32 mouse cellular contexts compared by ENCODE assay signal in genomic region chr2:72132222-72132621, GRCm38 (mm10).
"Had no signal": no experiment of that assay in that cellular context is flagged by ENCODE, and none has a peak within 500 bp of the region (broad histone marks: within the 10 kb centered on the region; RNA-seq: fewer than 3 reads in every experiment).

No protein-coding gene starts in this region.

- H3K9ac ChIP-seq: limb, embryonic 12.5 days; limb, embryonic 13.5 days; limb, embryonic 15.5 days; liver, embryonic 12.5 days; liver, embryonic 13.5 days; liver, embryonic 14.5 days; liver, embryonic 15.5 days; liver, postnatal 0 days; lung, embryonic 14.5 days; lung, embryonic 15.5 days; midbrain, embryonic 12.5 days; midbrain, embryonic 13.5 days; midbrain, embryonic 15.5 days; neural tube, embryonic 12.5 days had no signal

- H3K9me3 ChIP-seq: limb, embryonic 10.5 days; limb, embryonic 12.5 days; limb, embryonic 13.5 days; limb, embryonic 15.5 days; liver, embryonic 12.5 days; liver, embryonic 13.5 days; liver, embryonic 15.5 days; lung, embryonic 15.5 days; megakaryocyte, embryonic 14.5 days; midbrain, embryonic 10.5 days; midbrain, embryonic 12.5 days; midbrain, embryonic 13.5 days; midbrain, embryonic 15.5 days; neural tube, embryonic 12.5 days had no signal

- H3K4me3 ChIP-seq: limb, embryonic 10.5 days; limb, embryonic 12.5 days; limb, embryonic 13.5 days; limb, embryonic 15.5 days; liver, embryonic 12.5 days; liver, embryonic 13.5 days; liver, embryonic 15.5 days; lung, embryonic 15.5 days; megakaryocyte, embryonic 14.5 days; midbrain, embryonic 10.5 days; midbrain, embryonic 12.5 days; midbrain, embryonic 13.5 days; midbrain, embryonic 15.5 days; myocyte; neural tube, embryonic 12.5 days had no signal

- H3K4me1 ChIP-seq: liver, embryonic 12.5 days; liver, embryonic 13.5 days; liver, embryonic 15.5 days had no signal

- H3K36me3 ChIP-seq: limb, embryonic 10.5 days; limb, embryonic 12.5 days; limb, embryonic 13.5 days; limb, embryonic 15.5 days; liver, embryonic 12.5 days; liver, embryonic 13.5 days; liver, embryonic 15.5 days; lung, embryonic 15.5 days; midbrain, embryonic 10.5 days; midbrain, embryonic 12.5 days; midbrain, embryonic 13.5 days; midbrain, embryonic 15.5 days; neural tube, embryonic 12.5 days had no signal

- ATAC-seq: liver, embryonic 12.5 days; liver, postnatal 0 days; lung, postnatal 0 days; midbrain, embryonic 13.5 days; midbrain, embryonic 15.5 days; midbrain, embryonic 16.5 days had no signal

- H3K27ac ChIP-seq: limb, embryonic 10.5 days; limb, embryonic 12.5 days; limb, embryonic 13.5 days; limb, embryonic 15.5 days; liver, embryonic 12.5 days; liver, embryonic 13.5 days; liver, embryonic 14.5 days; liver, embryonic 15.5 days; lung, embryonic 15.5 days; macrophage; midbrain, embryonic 10.5 days; midbrain, embryonic 12.5 days; midbrain, embryonic 13.5 days; midbrain, embryonic 15.5 days; neural tube, embryonic 12.5 days had no signal

- H3K4me2 ChIP-seq: limb, embryonic 12.5 days; limb, embryonic 13.5 days; limb, embryonic 15.5 days; liver, embryonic 11.5 days; liver, embryonic 12.5 days; liver, embryonic 13.5 days; liver, embryonic 15.5 days; lung, embryonic 14.5 days; lung, embryonic 15.5 days; midbrain, embryonic 11.5 days; midbrain, embryonic 12.5 days; midbrain, embryonic 13.5 days; midbrain, embryonic 15.5 days; neural tube, embryonic 12.5 days had no signal

- H3K27me3 ChIP-seq: limb, embryonic 12.5 days; limb, embryonic 13.5 days; limb, embryonic 15.5 days; liver, embryonic 12.5 days; liver, embryonic 13.5 days; liver, embryonic 15.5 days; lung, embryonic 15.5 days; midbrain, embryonic 12.5 days; midbrain, embryonic 13.5 days; midbrain, embryonic 15.5 days; neural tube, embryonic 12.5 days had no signal

- DNase-seq: left cerebral cortex, postnatal 4 days; liver; liver, embryonic 13.5 days; liver, postnatal 0 days; lung, adult 18-20 months; lung, adult 2 months; lung, embryonic 14.5 days; lung, postnatal 10 days; lung, postnatal 14 days; lung, postnatal 36 days; lung, postnatal 4 days; midbrain, embryonic 14.5 days had no signal
